9 mouse cellular contexts compared by ENCODE assay signal in the genomic region with DNA sequence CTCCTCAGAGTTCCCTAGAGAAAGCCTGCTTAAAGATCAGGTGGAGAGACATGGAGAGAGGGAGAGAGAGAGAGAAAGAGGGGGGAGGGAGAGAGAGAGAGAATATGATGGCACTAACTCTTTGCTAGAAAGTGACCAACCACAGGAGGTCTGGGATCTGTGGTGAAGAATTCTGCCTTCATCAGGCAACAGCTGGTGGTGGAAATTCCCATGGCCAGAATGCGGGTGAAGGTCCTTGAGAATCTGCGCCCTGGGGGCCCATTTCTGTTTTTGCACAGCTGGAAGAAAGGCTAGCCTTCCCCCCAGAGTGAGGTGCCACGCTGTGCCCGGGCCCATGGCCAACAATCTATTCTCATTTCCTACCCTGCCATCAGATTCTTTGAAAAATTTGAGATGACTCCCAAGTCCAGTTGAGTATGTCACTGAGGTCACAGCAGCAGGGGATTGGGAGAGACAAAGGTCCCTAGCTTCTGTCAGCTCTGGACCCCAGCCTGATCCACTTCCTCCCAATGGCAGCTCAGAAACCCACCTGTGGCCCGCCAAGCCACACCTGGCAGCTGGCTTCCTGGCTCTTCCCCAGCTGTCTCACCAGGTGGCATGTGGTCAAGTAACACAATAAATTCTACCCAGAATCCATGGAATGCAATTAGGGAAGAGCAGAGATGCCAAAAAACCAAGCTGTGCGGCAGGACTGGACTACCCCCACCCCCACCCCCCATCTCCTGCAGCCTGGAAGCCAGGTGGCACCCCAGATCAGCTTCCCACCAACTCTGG. TPM values are rescaled to one million over a fixed set of nuclear protein-coding genes. Genes with fewer than 3 reads are reported as not detected.
A peak's percentile ranks its signal among the peaks of the same experiment; 100 is the strongest.
DNase-seq lines count a peak whose midpoint lies in the region; ATAC-seq and TF ChIP-seq lines count a peak whose summit lies in the region.
"Had no signal": no experiment of that assay in that cellular context is flagged by ENCODE, and none has a peak within 500 bp of the region (broad histone marks: within the 10 kb centered on the region; RNA-seq: fewer than 3 reads in every experiment).

No protein-coding gene starts in this region.

- WGBS in intestine, embryonic 15.5 days = 87% methylated on average over 6 of the region's 6 CpGs
- WGBS in intestine, postnatal 0 days = 90% methylated on average over 6 of the region's 6 CpGs
- WGBS in embryonic facial prominence, embryonic 14.5 days = 55% methylated on average over 6 of the region's 6 CpGs

- H3K9ac ChIP-seq in intestine, embryonic 15.5 days = peak overlapping the region; percentile 3; the same call in 1 of the 2 replicates
- H3K9ac ChIP-seq in intestine, postnatal 0 days (ENCODE audit: low read depth, low read length) = no peak overlapping the region
- no peak overlapping the region for H3K9ac ChIP-seq in embryonic facial prominence, embryonic 14.5 days (ENCODE audit: low read depth, low read length)
- H3K9ac ChIP-seq: liver, postnatal 0 days had no signal

- 0 out of 2 replicates have a peak, but pooled peaks have one; percentile 14 for ATAC-seq in intestine, embryonic 15.5 days
- no peak for ATAC-seq in intestine, postnatal 0 days
- peak; percentile 41 for ATAC-seq in embryonic facial prominence, embryonic 14.5 days (ENCODE audit: low read depth)

- DNase-seq in 3T3-L1 (ENCODE audit: low read depth, low spot score) = peak; percentile 17
- peak; percentile 98 for DNase-seq in Muller cell, postnatal 12 days (ENCODE audit: inconsistent ontology term)
- DNase-seq in embryonic facial prominence, embryonic 14.5 days (ENCODE audit: low spot score) = peak; percentile 71
- no peak for DNase-seq in spleen, postnatal 4 days (ENCODE audit: low spot score in 2 of 2)
- no peak for DNase-seq in urinary bladder, postnatal 25 days (ENCODE audit: low spot score)
- no peak for DNase-seq in gastrocnemius, postnatal 36 days

- no peaks in the 10 kb centered on the region for H3K27me3 ChIP-seq in intestine, embryonic 15.5 days (replicated peaks)
- H3K27me3 ChIP-seq in intestine, postnatal 0 days (replicated peaks; ENCODE audit: control insufficient read depth, insufficient read depth, low read length) = no peaks in the 10 kb centered on the region
- H3K27me3 ChIP-seq in embryonic facial prominence, embryonic 14.5 days (replicated peaks; ENCODE audit: control insufficient read depth, insufficient read depth, low read length) = no peaks in the 10 kb centered on the region

- no peaks in the 10 kb centered on the region for H3K36me3 ChIP-seq in intestine, embryonic 15.5 days
- no peaks in the 10 kb centered on the region for H3K36me3 ChIP-seq in intestine, postnatal 0 days (ENCODE audit: control insufficient read depth, insufficient read depth)
- no peaks in the 10 kb centered on the region for H3K36me3 ChIP-seq in embryonic facial prominence, embryonic 14.5 days (ENCODE audit: control insufficient read depth, insufficient read depth, low read length)

- H3K4me2 ChIP-seq in intestine, embryonic 15.5 days (replicated peaks) = no peak overlapping the region
- no peak overlapping the region for H3K4me2 ChIP-seq in intestine, postnatal 0 days (replicated peaks; ENCODE audit: low read depth)
- H3K4me2 ChIP-seq in embryonic facial prominence, embryonic 14.5 days (ENCODE audit: low read depth, low read length) = no peak overlapping the region

- H3K9me3 ChIP-seq in intestine, embryonic 15.5 days = no peaks in the 10 kb centered on the region
- H3K9me3 ChIP-seq in intestine, postnatal 0 days (ENCODE audit: control insufficient read depth) = no peaks in the 10 kb centered on the region
- no peaks in the 10 kb centered on the region for H3K9me3 ChIP-seq in embryonic facial prominence, embryonic 14.5 days (ENCODE audit: control insufficient read depth, low read length)

- H3K4me1 ChIP-seq in intestine, embryonic 15.5 days (replicated peaks) = peaks cover 27% of the 10 kb centered on the region
- H3K4me1 ChIP-seq in intestine, postnatal 0 days (replicated peaks; ENCODE audit: control insufficient read depth, insufficient read depth, low read length) = no peaks in the 10 kb centered on the region; the same call in 1 of the 2 replicates
- peaks cover 22% of the 10 kb centered on the region for H3K4me1 ChIP-seq in embryonic facial prominence, embryonic 14.5 days (ENCODE audit: control insufficient read depth, insufficient read depth, low read length)

- no peak overlapping the region for H3K27ac ChIP-seq in intestine, embryonic 15.5 days
- no peak overlapping the region for H3K27ac ChIP-seq in intestine, postnatal 0 days (ENCODE audit: low read depth, low read length)
- no peak overlapping the region for H3K27ac ChIP-seq in embryonic facial prominence, embryonic 14.5 days (replicated peaks; ENCODE audit: low read depth, low read length)

- TF ChIP-seq CTCF in intestine, postnatal 0 days (IDR thresholded peaks at IDR 0.05; ENCODE audit: low read depth) = no peak

- no peak overlapping the region for H3K4me3 ChIP-seq in intestine, embryonic 15.5 days (replicated peaks)
- no peak overlapping the region for H3K4me3 ChIP-seq in intestine, postnatal 0 days (ENCODE audit: low read depth, low read length)
- no peak overlapping the region for H3K4me3 ChIP-seq in embryonic facial prominence, embryonic 14.5 days (ENCODE audit: low read depth, low read length)

- intact Hi-C loops in gastrocnemius, postnatal 36 days (cut with DNase I) = loop anchor here (1.0 to 10.0 kb wide), 3 partner anchors 123 to 375 kb away; no protein-coding TSS in a partner anchor

RNA-seq across cellular contexts. Expression of a gene that starts 36.5 kb away (rescaled TPM):
- 59.5 and 59.7 TPM in 2 replicates for polyA plus RNA-seq in intestine, embryonic 15.5 days (2015; fragmentation: Nextera tagmentation; extraction: Ambion mirVana)
- 34.9 and 35.2 TPM in 2 replicates for polyA plus RNA-seq in intestine, postnatal 0 days (2015; fragmentation: Nextera tagmentation; extraction: Ambion mirVana)
- polyA plus RNA-seq in embryonic facial prominence, embryonic 14.5 days (2014; fragmentation: Nextera tagmentation; extraction: Ambion mirVana) = 77.8 and 94.5 TPM in 2 replicates
- 10 to 100 TPM in 1 of 2 experiments, 1 to 10 TPM in 1; 6.4 to 10.3 TPM for total RNA-seq in gastrocnemius, postnatal 36 days (2021)

Comparison
In these comparisons a context has a peak if more than half of its experiments do, and no peak if none do; other contexts are left out.
1. DNase-seq: peak in 3T3-L1 (single experiment), Muller cell, postnatal 12 days (single experiment) and embryonic facial prominence, embryonic 14.5 days (single experiment); none in spleen, postnatal 4 days (0 of 2), urinary bladder, postnatal 25 days (single experiment) and gastrocnemius, postnatal 36 days (0 of 2).